Mouse (Mus musculus): ENCODE results near the gene Fgf12. TPM values are rescaled to one million over a fixed set of nuclear protein-coding genes. Genes with fewer than 3 reads are reported as not detected.

Fgf12 gene
- polyA plus RNA-seq, 1 experiment = 3.0 TPM

- no peaks in the 10 kb centered on the region for H3K27me3 ChIP-seq (ENCODE audit: control insufficient read depth, insufficient read depth, low read length)
- H3K4me1 ChIP-seq (ENCODE audit: control insufficient read depth, insufficient read depth, low read length) = no peaks in the 10 kb centered on the region
- H3K36me3 ChIP-seq (ENCODE audit: control insufficient read depth, insufficient read depth, low read length) = no peaks in the 10 kb centered on the region
- H3K4me3 ChIP-seq (ENCODE audit: control insufficient read depth, low read depth, low read length) = no peak overlapping the region
- TF ChIP-seq POLR2A (IDR thresholded peaks at IDR 0.05; ENCODE audit: control insufficient read depth, low read depth, low read length) = no peak
- no peak for TF ChIP-seq CTCF (IDR thresholded peaks at IDR 0.05; ENCODE audit: control insufficient read depth, insufficient read depth, insufficient replicate concordance, low read depth, low read length)
- H3K27ac ChIP-seq (ENCODE audit: control insufficient read depth, insufficient read depth, low read depth, low read length) = no peak overlapping the region
Measured at GRCm38 (mm10) chr16:28336700-28337099, 416.2 kb downstream of the Fgf12 start.

- no peaks in the 10 kb centered on the region for H3K36me3 ChIP-seq (ENCODE audit: control insufficient read depth, insufficient read depth, low read length)
- H3K27me3 ChIP-seq (ENCODE audit: control insufficient read depth, insufficient read depth, low read length) = no peaks in the 10 kb centered on the region
- no peak for TF ChIP-seq CTCF (IDR thresholded peaks at IDR 0.05; ENCODE audit: control insufficient read depth, insufficient read depth, insufficient replicate concordance, low read depth, low read length)
- no peak for TF ChIP-seq POLR2A (IDR thresholded peaks at IDR 0.05; ENCODE audit: control insufficient read depth, low read depth, low read length)
- no peak overlapping the region for H3K4me3 ChIP-seq (ENCODE audit: control insufficient read depth, low read depth, low read length)
- H3K27ac ChIP-seq (ENCODE audit: control insufficient read depth, insufficient read depth, low read depth, low read length) = no peak overlapping the region
- no peaks in the 10 kb centered on the region for H3K4me1 ChIP-seq (ENCODE audit: control insufficient read depth, insufficient read depth, low read length)
Measured at GRCm38 (mm10) chr16:28335025-28335424, 417.8 kb downstream of the Fgf12 start.

- H3K4me3 ChIP-seq (ENCODE audit: control insufficient read depth, low read depth, low read length) = no peak overlapping the region
- no peaks in the 10 kb centered on the region for H3K27me3 ChIP-seq (ENCODE audit: control insufficient read depth, insufficient read depth, low read length)
- H3K4me1 ChIP-seq (ENCODE audit: control insufficient read depth, insufficient read depth, low read length) = no peaks in the 10 kb centered on the region
- TF ChIP-seq CTCF (IDR thresholded peaks at IDR 0.05; ENCODE audit: control insufficient read depth, insufficient read depth, insufficient replicate concordance, low read depth, low read length) = no peak
- TF ChIP-seq POLR2A (IDR thresholded peaks at IDR 0.05; ENCODE audit: control insufficient read depth, low read depth, low read length) = no peak
- no peaks in the 10 kb centered on the region for H3K36me3 ChIP-seq (ENCODE audit: control insufficient read depth, insufficient read depth, low read length)
- H3K27ac ChIP-seq (ENCODE audit: control insufficient read depth, insufficient read depth, low read depth, low read length) = no peak overlapping the region
Measured at GRCm38 (mm10) chr16:28323576-28323975, 429.3 kb downstream of the Fgf12 start.

GRCm38 (mm10) chr16:28311618-28312017, 441.2 kb downstream of the Fgf12 start:
- no peaks in the 10 kb centered on the region for H3K27me3 ChIP-seq (ENCODE audit: control insufficient read depth, insufficient read depth, low read length)
- no peaks in the 10 kb centered on the region for H3K36me3 ChIP-seq (ENCODE audit: control insufficient read depth, insufficient read depth, low read length)
- H3K27ac ChIP-seq (ENCODE audit: control insufficient read depth, insufficient read depth, low read depth, low read length) = no peak overlapping the region
- no peak overlapping the region for H3K4me3 ChIP-seq (ENCODE audit: control insufficient read depth, low read depth, low read length)
- no peaks in the 10 kb centered on the region for H3K4me1 ChIP-seq (ENCODE audit: control insufficient read depth, insufficient read depth, low read length)
- no peak for TF ChIP-seq POLR2A (IDR thresholded peaks at IDR 0.05; ENCODE audit: control insufficient read depth, low read depth, low read length)
- TF ChIP-seq CTCF (IDR thresholded peaks at IDR 0.05; ENCODE audit: control insufficient read depth, insufficient read depth, insufficient replicate concordance, low read depth, low read length) = no peak

GRCm38 (mm10) chr16:28303889-28304288, 449.0 kb downstream of the Fgf12 start:
- Histone ChIP-seq H3K27ac (ENCODE audit: control insufficient read depth, insufficient read depth, low read depth, low read length) (no peak overlapping the region), H3K36me3 (ENCODE audit: control insufficient read depth, insufficient read depth, low read length) (no peaks in the 10 kb centered on the region), H3K4me3 (ENCODE audit: control insufficient read depth, low read depth, low read length) (no peak overlapping the region), H3K27me3 (ENCODE audit: control insufficient read depth, insufficient read depth, low read length) (no peaks in the 10 kb centered on the region), H3K4me1 (ENCODE audit: control insufficient read depth, insufficient read depth, low read length) (no peaks in the 10 kb centered on the region)
- TF ChIP-seq CTCF (IDR thresholded peaks at IDR 0.05; ENCODE audit: control insufficient read depth, insufficient read depth, insufficient replicate concordance, low read depth, low read length) (no peak), POLR2A (IDR thresholded peaks at IDR 0.05; ENCODE audit: control insufficient read depth, low read depth, low read length) (no peak)

- no peak overlapping the region for H3K4me3 ChIP-seq (ENCODE audit: control insufficient read depth, low read depth, low read length)
- TF ChIP-seq CTCF (IDR thresholded peaks at IDR 0.05; ENCODE audit: control insufficient read depth, insufficient read depth, insufficient replicate concordance, low read depth, low read length) (no peak), POLR2A (IDR thresholded peaks at IDR 0.05; ENCODE audit: control insufficient read depth, low read depth, low read length) (no peak)
- H3K36me3 ChIP-seq (ENCODE audit: control insufficient read depth, insufficient read depth, low read length) = no peaks in the 10 kb centered on the region
- H3K27me3 ChIP-seq (ENCODE audit: control insufficient read depth, insufficient read depth, low read length) = no peaks in the 10 kb centered on the region
- H3K4me1 ChIP-seq (ENCODE audit: control insufficient read depth, insufficient read depth, low read length) = no peaks in the 10 kb centered on the region
- H3K27ac ChIP-seq (ENCODE audit: control insufficient read depth, insufficient read depth, low read depth, low read length) = no peak overlapping the region
Measured at GRCm38 (mm10) chr16:28289689-28290330, 463.1 kb downstream of the Fgf12 start.

- no peak overlapping the region for H3K4me3 ChIP-seq (ENCODE audit: control insufficient read depth, low read depth, low read length)
- no peak overlapping the region for H3K27ac ChIP-seq (ENCODE audit: control insufficient read depth, insufficient read depth, low read depth, low read length)
- TF ChIP-seq CTCF (IDR thresholded peaks at IDR 0.05; ENCODE audit: control insufficient read depth, insufficient read depth, insufficient replicate concordance, low read depth, low read length) = no peak
- no peak for TF ChIP-seq POLR2A (IDR thresholded peaks at IDR 0.05; ENCODE audit: control insufficient read depth, low read depth, low read length)
- no peaks in the 10 kb centered on the region for H3K36me3 ChIP-seq (ENCODE audit: control insufficient read depth, insufficient read depth, low read length)
- H3K4me1 ChIP-seq (ENCODE audit: control insufficient read depth, insufficient read depth, low read length) = no peaks in the 10 kb centered on the region
- no peaks in the 10 kb centered on the region for H3K27me3 ChIP-seq (ENCODE audit: control insufficient read depth, insufficient read depth, low read length)
Measured at GRCm38 (mm10) chr16:28257904-28258303, 495.0 kb downstream of the Fgf12 start.

Measured in testis, adult 2 months (tissue).